Mouse (Mus musculus) hindbrain, embryonic 10.5 days (tissue): ENCODE measurements around the gene Rom1. TPM values are rescaled to one million over a fixed set of nuclear protein-coding genes. Genes with fewer than 3 reads are reported as not detected.
"Not testable (repeated sequence)": the region's sequence is repeated elsewhere in the genome, so short reads cannot be mapped to it uniquely, and the experiment has no call there.

Source experiments
- DNase-seq: peaks from one replicate; pipeline ENCODE4 v3.0.0-alpha.2; 2017; ENCODE audit warnings: low spot score
- H3K27ac ChIP-seq: fragments of 300-500 bp; sonication (generic); 2 replicates; pipeline ENCODE4 v1.5.1; 2016; ENCODE audit warnings: mild to moderate bottlenecking, moderate library complexity
- H3K27me3 ChIP-seq: fragments of 300-500 bp; sonication (generic); 2 replicates; pipeline ENCODE4 v1.6.1; 2016; ENCODE audit warnings: mild to moderate bottlenecking; ENCODE audit not compliant: poor library complexity, insufficient read depth, severe bottlenecking
- H3K36me3 ChIP-seq: fragments of 300-500 bp; sonication (generic); 2 replicates; pipeline ENCODE4 v1.6.1; 2016; ENCODE audit warnings: mild to moderate bottlenecking, moderate library complexity
- H3K4me1 ChIP-seq: fragments of 300-500 bp; sonication (generic); replicated peaks from 2 replicates; pipeline ENCODE4 v1.6.1; 2016; ENCODE audit warnings: mild to moderate bottlenecking
- H3K4me3 ChIP-seq: fragments of 300-500 bp; sonication (generic); 2 replicates; pipeline ENCODE4 v1.5.1; 2016; ENCODE audit warnings: mild to moderate bottlenecking, moderate library complexity
- H3K9me3 ChIP-seq: fragments of 300-500 bp; sonication (generic); 2 replicates; pipeline ENCODE4 v1.6.1; 2016; ENCODE audit warnings: mild to moderate bottlenecking, moderate library complexity
- WGBS: fragments of 180-500 bp; shearing (Covaris S2); methylation state at CpG from one replicate; pipeline ENCODE4 v1.1.7; 2016; 5-methylcytosine and 5-hydroxymethylcytosine counted together
- polyA plus RNA-seq: library from polyadenylated mRNA; unstranded; fragments of >200 nt; fragmentation: Nextera tagmentation; extraction: Ambion mirVana; gene quantifications from 2 replicates; pipeline ENCODE4 v1.2.1, GENCODE M21; 2016

Rom1 gene
- polyA plus RNA-seq, 1 experiment from 2014 or later = 3.4 TPM

GRCm38 (mm10) chr19:8908531-8908930 is 20.6 kb downstream of the Rom1 start:
- DNase-seq = no peak
- peaks cover 99% of the 10 kb centered on the region for H3K36me3 ChIP-seq
- H3K9me3 ChIP-seq = no peaks in the 10 kb centered on the region
- H3K27me3 ChIP-seq = no peaks in the 10 kb centered on the region
- no peak overlapping the region for H3K27ac ChIP-seq
- H3K4me1 ChIP-seq = no peaks in the 10 kb centered on the region
- 91% methylated on average over 6 of the region's 6 CpGs for WGBS
- H3K4me3 ChIP-seq = no peak overlapping the region

DNA sequence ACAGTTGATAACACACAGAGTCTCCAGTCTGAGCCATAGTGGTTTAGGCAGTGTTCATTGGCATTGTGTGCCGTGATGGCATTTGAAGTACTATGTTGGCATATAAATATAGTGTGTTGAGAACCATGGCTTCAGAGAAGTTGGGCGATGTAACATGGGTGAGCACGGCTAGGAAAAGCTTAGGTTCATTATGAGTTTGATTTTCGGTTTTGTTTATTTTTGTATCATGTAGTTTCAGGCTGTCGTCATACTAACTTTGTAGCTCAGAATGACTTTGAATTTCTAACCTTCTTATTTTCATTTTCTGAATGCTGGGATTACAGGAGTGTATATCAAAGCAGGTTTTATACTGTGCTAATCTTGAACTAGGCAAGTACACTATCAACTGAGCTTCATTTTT is 25.7 kb downstream of the Rom1 start:
- Histone ChIP-seq H3K4me3 (no peak overlapping the region), H3K9me3 (no peaks in the 10 kb centered on the region), H3K27ac (no peak overlapping the region), H3K4me1 (peaks cover 12% of the 10 kb centered on the region), H3K36me3 (peaks cover 85% of the 10 kb centered on the region), H3K27me3 (no peaks in the 10 kb centered on the region)
- no peak for DNase-seq
- WGBS = 95% methylated on average over 5 of the region's 5 CpGs

- no peaks in the 10 kb centered on the region for H3K27me3 ChIP-seq
- WGBS = 78% methylated on average over 3 of the region's 3 CpGs
These were observed 30.1 kb downstream of the Rom1 start for GRCm38 (mm10) chr19:8899079-8899478.

GRCm38 (mm10) chr19:8898576-8898975 is 30.6 kb downstream of the Rom1 start:
- no peaks in the 10 kb centered on the region for H3K9me3 ChIP-seq
- peak overlapping the region; percentile 92 for H3K4me3 ChIP-seq
- no peaks in the 10 kb centered on the region for H3K27me3 ChIP-seq
- no peak for DNase-seq
- peaks cover 43% of the 10 kb centered on the region for H3K4me1 ChIP-seq
- H3K36me3 ChIP-seq = peaks cover 65% of the 10 kb centered on the region
- H3K27ac ChIP-seq = peak overlapping the region; percentile 96
- 19% methylated on average over 13 of the region's 13 CpGs for WGBS

More at GRCm38 (mm10) chr19:8899079-8899478, 30.1 kb downstream of the Rom1 start:
- H3K27ac ChIP-seq = peak overlapping the region; percentile 96; the same call in 1 of the 2 replicates
- H3K4me1 ChIP-seq = peaks cover 38% of the 10 kb centered on the region
- H3K36me3 ChIP-seq = peaks cover 70% of the 10 kb centered on the region
- H3K9me3 ChIP-seq = no peaks in the 10 kb centered on the region
- peak overlapping the region; percentile 92 for H3K4me3 ChIP-seq
- no peak for DNase-seq

DNA sequence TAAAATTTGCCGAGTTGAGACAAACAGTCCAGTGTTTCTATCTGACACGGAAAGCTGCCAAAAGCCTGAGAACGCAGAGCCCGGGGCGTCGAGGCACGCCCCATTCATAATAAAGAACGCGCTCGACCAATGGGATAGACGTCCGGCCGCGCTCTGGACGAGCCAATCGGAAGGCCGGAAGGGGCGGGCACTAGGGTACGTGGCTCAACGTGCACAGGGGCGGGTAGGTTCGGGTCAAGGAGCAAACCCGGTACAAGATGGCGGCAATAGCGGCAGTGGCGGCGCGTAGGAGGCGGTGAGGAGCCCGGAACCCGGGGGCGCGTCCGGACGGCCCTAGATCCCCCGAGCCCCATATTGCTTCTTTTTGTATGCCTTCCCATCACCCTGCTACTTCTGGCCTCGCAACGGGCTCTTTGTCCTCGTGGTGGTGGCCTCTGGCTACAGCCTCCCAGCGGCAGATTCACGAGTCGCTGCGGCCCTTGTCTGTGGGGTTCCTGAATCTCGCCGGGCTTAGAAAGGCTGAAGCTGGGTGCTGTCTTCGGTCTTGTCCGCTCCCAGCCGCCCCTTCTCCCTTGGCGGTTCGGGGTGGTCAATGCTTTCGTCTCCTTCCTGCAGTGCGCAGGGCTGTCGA is 31.2 kb downstream of the Rom1 start, which contains the start of gene Ganab:
TSS of gene Ganab (plus strand) at position 207 of the 631 bp plus-strand sequence.
- peak within 1 kb of the TSS; percentile 96 for H3K27ac ChIP-seq
- peaks cover 59% of the 10 kb centered on the region for H3K36me3 ChIP-seq
- DNase-seq = peak; percentile 96
- peak within 1 kb of the TSS; percentile 92 for H3K4me3 ChIP-seq
- no peaks in the 10 kb centered on the region for H3K9me3 ChIP-seq
- no peaks in the 10 kb centered on the region for H3K27me3 ChIP-seq
- peaks cover 47% of the 10 kb centered on the region for H3K4me1 ChIP-seq
- WGBS = under 1% methylated on average over 53 of the region's 53 CpGs

GRCm38 (mm10) chr19:8897211-8897864 is 31.8 kb downstream of the Rom1 start:
- H3K27me3 ChIP-seq, H3K9me3 ChIP-seq: not testable (repeated sequence)
- 26% methylated on average over 21 of the region's 21 CpGs for WGBS
- peaks cover 53% of the 10 kb centered on the region for H3K36me3 ChIP-seq
- peaks cover 51% of the 10 kb centered on the region for H3K4me1 ChIP-seq
- peak; percentile 55 for DNase-seq
- H3K27ac ChIP-seq = peak overlapping the region; percentile 96
- H3K4me3 ChIP-seq = peak overlapping the region; percentile 92

DNA sequence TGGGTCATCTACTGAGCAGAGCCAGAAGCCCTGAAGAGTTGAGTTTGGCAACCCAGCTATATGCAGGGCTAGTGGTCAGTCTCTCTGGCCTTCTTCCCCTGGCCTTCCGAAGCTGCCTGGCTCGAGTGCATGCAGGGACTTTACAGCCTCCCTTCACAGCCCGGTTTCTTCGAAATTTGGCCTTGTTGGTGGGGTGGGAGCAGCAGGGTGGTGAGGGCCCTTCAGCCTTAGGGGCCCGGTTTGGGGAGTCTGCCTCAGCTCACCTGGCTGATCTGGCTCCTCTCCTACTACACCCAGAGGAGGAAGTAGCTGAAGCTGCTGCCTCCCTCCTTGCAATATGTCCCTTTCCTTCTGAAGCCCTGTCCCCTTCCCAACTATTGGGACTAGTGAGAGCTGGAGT is 32.9 kb downstream of the Rom1 start:
- Histone ChIP-seq H3K4me3 (peak overlapping the region; percentile 20; the same call in 1 of the 2 replicates), H3K27ac (0 out of 2 replicates have a peak overlapping the region, but pooled peaks have one; percentile 5), H3K4me1 (peaks cover 51% of the 10 kb centered on the region), H3K36me3 (peaks cover 47% of the 10 kb centered on the region)
- not testable (repeated sequence) for H3K9me3 ChIP-seq, DNase-seq, H3K27me3 ChIP-seq
- 95% methylated on average over 5 of the region's 5 CpGs for WGBS

DNA sequence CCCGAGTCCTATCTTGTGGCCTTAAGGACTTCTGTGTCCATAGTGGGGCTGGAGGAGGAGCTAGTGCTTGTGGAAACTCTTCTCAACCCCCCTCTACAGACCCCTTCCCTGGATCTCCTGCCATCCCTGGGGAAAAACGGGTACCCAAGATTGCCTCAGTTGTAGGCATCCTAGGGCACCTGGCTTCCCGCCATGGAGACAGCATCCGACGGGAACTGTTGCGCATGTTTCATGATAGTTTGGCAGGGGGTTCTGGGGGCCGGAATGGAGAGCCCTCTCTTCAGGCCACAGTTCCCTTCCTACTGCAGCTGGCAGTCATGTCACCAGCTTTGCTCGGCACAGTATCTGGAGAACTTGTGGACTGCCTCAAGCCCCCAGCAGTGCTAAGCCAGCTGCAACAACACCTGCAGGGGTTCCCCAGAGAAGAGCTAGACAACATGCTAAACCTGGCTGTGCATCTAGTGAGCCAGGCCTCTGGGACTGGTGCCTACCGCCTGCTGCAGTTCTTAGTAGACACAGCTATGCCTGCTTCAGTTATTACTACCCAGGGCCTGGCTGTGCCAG is 33.7 kb downstream of the Rom1 start:
- Histone ChIP-seq H3K27me3 (no peaks in the 10 kb centered on the region), H3K36me3 (peaks cover 47% of the 10 kb centered on the region), H3K9me3 (no peaks in the 10 kb centered on the region), H3K4me1 (peaks cover 51% of the 10 kb centered on the region), H3K4me3 (peak overlapping the region; percentile 20; the same call in 1 of the 2 replicates), H3K27ac (no peak overlapping the region; the same call in 1 of the 2 replicates)
- DNase-seq = no peak
- 92% methylated on average over 9 of the region's 9 CpGs for WGBS

DNA sequence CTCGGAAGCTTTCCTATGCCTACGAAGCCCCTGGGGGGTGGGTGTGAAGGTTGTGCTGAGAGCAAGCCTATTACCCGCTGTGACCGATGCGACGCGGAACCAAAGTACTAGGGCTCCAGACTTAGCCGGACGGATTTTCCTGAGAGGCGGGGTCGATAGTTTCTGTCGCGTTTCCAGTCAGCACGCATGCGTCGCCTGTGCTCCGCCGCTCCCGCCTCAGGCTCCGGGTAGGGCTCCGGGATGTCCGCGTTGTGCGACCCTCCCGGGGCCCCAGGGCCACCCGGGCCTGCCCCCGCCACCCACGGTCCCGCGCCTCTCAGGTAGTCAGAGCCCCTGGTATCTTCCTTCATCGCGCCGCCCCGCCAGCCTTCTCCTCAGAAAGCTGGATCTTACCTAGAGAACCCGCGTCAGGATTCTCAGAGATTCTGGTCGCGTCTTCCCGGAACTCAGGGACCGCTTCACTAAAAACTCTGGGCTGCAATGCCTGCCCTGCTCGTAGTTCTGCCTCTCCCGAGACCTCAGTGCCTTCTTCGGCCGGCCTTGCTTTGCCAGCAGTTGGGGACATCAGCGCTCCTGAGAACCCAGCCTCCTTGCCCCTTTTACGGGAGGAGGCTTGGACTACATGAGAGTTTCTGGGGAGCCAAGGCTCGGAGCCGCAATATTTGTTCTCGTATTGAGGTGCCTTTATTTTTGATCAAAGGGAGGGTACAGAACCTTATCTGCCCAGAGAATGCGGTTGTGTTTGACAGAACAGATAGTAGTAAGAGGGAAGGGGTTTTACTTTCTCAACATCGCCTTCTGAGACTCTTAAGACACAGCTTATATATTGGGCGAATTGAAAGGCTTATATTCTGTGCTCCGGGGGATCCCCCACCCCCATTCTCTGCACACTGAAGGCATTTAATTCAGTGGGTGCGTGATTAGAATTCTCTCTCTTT is 36.1 kb downstream of the Rom1 start, which contains the start of gene Ints5:
TSS of gene Ints5 (plus strand) at position 177 of the 938 bp plus-strand sequence.
- Histone ChIP-seq H3K27ac (peak within 1 kb of the TSS; percentile 96), H3K36me3 (peaks cover 47% of the 10 kb centered on the region), H3K4me3 (peak within 1 kb of the TSS; percentile 79), H3K4me1 (peaks cover 46% of the 10 kb centered on the region), H3K27me3 (no peaks in the 10 kb centered on the region), H3K9me3 (no peaks in the 10 kb centered on the region)
- WGBS = 3% methylated on average over 54 of the region's 54 CpGs
- peak; percentile 86 for DNase-seq

GRCm38 (mm10) chr19:8888511-8889385 is 40.4 kb downstream of the Rom1 start, which contains the start of the genes 1810009A15Rik and Gm49416:
1810009A15Rik (plus strand) TSS chr19:8888853.
Gm49416 (plus strand) TSS chr19:8888926.
- WGBS = 1% methylated on average over 58 of the region's 58 CpGs
- no peaks in the 10 kb centered on the region for H3K27me3 ChIP-seq

DNA sequence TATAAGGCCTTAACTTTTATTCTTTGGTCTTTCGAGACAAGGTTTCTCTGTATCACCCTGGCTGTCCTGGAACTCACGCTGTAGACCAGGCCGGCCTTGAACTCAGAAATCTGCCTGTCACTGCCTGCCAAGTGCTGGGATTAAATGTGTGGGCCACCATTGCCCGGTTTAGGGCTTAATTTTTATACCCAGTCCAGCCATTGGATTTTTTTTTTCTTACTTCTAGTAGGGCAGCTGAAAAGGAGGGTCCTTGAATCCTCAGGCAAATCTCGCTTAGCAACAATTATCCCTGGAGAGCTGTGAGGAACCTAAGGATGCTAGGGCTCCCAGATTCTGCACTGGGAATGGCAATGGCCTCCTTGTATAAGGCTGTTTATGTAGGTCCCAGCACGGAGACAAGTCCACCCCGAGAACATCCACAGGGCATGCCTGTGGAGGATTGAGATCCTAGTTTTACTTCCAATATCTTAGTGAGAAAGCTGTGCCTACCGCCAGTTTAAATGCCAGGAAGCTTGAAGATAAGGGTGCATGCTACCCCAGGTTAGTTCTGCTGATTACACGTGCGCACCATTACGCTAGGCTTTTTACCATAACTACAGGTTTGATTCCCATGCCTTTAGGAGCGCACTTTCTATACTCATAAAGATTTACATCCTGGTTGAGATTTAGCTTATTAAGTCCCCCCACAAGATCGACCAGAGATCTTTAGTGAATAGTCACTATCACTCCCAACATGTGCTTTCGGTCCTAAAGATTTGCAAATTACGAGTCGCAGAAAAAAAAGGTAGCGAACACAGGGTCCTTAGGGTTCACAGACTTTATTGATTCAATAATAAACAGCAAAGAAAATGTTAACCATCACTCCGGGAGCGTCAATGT is 41.3 kb downstream of the Rom1 start:
- DNase-seq = no peak
- Histone ChIP-seq H3K9me3 (no peaks in the 10 kb centered on the region), H3K27ac (peak overlapping the region; percentile 94), H3K4me3 (peak overlapping the region; percentile 74), H3K27me3 (no peaks in the 10 kb centered on the region), H3K4me1 (peaks cover 21% of the 10 kb centered on the region), H3K36me3 (peaks cover 19% of the 10 kb centered on the region)
- WGBS = 16% methylated on average over 19 of the region's 19 CpGs

More at GRCm38 (mm10) chr19:8888511-8889385, 40.4 kb downstream of the Rom1 start, which contains the start of the genes 1810009A15Rik and Gm49416:
- H3K4me3 ChIP-seq = peak within 1 kb of the TSS; percentile 74
- H3K36me3 ChIP-seq = peaks cover 19% of the 10 kb centered on the region
- H3K9me3 ChIP-seq = no peaks in the 10 kb centered on the region
- peak within 1 kb of the TSS; percentile 94 for H3K27ac ChIP-seq
- DNase-seq = peak; percentile 97
- peaks cover 27% of the 10 kb centered on the region for H3K4me1 ChIP-seq
